Mouse (Mus musculus): ENCODE results near the gene Wfdc1. TPM values are rescaled to one million over a fixed set of nuclear protein-coding genes. Genes with fewer than 3 reads are reported as not detected.
A peak's percentile ranks its signal among the peaks of the same experiment; 100 is the strongest.

The Wfdc1 gene
- polyA plus RNA-seq, 1 experiment from 2014 or later, result 8.3 TPM

DNA sequence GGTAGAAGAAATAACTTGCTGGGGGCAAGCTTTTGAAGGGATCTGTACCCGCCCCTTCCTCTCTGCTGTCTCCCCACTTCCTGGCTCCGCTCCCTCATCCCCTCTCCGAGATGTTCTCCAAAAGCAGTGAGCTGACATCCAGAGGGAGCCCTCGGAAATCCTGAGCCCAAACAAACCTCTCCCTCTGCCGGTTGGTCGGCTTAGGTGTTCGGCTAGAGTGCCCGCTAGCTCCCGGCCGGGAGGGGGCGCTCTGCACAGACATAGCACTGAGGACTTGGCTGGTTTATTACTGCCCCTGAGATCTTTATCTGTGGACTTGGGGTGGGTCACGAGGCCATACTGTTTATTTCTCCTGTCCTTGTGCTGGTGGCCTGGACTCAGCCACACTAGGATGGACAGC is 3.1 kb downstream of the Wfdc1 start:
- WGBS, result 53% methylated on average over 12 of the region's 12 CpGs
- Histone ChIP-seq H3K4me2 (ENCODE audit: low read length) (no peak overlapping the region), H3K9me3 (ENCODE audit: control insufficient read depth, low read length) (no peaks in the 10 kb centered on the region), H3K27ac (ENCODE audit: low read depth, low read length) (no peak overlapping the region), H3K4me1 (ENCODE audit: control insufficient read depth, insufficient read depth, low read depth, low read length) (peaks cover 3% of the 10 kb centered on the region; the same call in 1 of the 2 replicates), H3K9ac (ENCODE audit: low read depth, low read length) (no peak overlapping the region), H3K27me3 (replicated peaks; ENCODE audit: control insufficient read depth, insufficient read depth, low read length) (no peaks in the 10 kb centered on the region), H3K36me3 (ENCODE audit: control insufficient read depth, insufficient read depth, low read length) (no peaks in the 10 kb centered on the region), H3K4me3 (ENCODE audit: low read length) (no peak overlapping the region)
- ATAC-seq, result no peak

DNA sequence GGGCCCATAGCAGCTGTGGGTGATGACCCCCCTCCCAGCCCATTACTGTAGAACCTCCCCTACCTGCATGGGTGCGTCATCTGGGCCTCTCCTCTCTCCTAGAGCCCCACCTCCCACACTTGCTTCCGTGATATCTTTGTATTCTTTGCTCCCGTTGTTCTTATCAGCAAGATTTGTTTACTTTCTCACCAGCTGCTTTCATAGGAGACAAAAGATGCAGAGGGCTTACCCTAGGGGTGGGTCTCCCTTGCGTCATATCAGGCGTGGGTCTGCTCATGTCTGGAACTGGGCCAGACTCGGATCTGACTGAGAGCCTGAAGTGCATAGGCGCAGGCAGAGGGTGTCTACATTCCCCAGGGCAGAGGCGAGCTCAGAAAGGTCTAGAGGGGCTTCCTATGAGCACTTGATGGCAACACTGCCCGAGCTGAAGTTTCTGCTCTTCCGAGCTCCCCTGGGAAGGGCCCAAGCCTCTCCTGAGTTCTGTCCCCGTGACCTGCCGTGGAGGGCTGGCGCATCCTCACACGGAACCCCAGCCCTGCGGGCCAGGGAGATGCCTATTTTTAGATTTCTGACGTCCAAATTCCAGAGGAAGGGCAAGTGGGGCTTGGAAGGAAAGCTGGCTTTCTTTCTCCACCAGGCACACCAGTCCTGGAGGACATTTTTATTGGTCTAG is 4.4 kb downstream of the Wfdc1 start:
- Histone ChIP-seq H3K9ac (ENCODE audit: low read depth, low read length) (no peak overlapping the region), H3K4me2 (ENCODE audit: low read length) (no peak overlapping the region), H3K9me3 (ENCODE audit: control insufficient read depth, low read length) (no peaks in the 10 kb centered on the region), H3K4me3 (ENCODE audit: low read length) (no peak overlapping the region), H3K36me3 (ENCODE audit: control insufficient read depth, insufficient read depth, low read length) (no peaks in the 10 kb centered on the region), H3K4me1 (ENCODE audit: control insufficient read depth, insufficient read depth, low read depth, low read length) (peaks cover 3% of the 10 kb centered on the region; the same call in 1 of the 2 replicates), H3K27ac (ENCODE audit: low read depth, low read length) (no peak overlapping the region), H3K27me3 (replicated peaks; ENCODE audit: control insufficient read depth, insufficient read depth, low read length) (no peaks in the 10 kb centered on the region)
- no peak for ATAC-seq
- 61% methylated on average over 16 of the region's 16 CpGs for WGBS

DNA sequence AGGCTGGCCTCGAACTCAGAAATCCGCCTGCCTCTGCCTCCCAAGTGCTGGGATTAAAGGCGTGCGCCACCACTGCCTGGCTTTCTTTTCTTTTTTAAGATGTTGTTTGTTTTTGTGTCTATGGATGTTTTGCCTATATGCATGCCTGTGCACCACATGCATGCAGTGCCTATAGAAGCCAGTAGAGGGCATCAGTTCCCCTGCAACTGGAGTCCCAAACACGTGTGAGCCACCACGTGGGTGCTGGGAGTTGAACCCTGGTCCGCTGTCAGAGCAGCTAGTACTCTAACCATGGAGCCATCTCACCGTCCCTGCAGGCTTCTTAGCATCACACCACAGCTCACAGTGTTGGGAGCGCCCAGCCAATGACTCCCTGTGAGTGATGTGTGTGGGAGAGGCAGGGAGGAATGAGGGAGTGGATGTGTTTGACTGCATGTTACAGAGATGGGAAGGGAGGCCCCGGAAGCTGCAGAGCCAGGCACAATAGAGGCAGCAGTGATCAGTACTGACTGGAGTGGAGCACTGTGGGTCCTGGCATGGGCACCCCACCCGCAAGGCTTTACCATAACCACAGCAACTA is 7.9 kb downstream of the Wfdc1 start:
- H3K27me3 ChIP-seq (replicated peaks; ENCODE audit: control insufficient read depth, insufficient read depth, low read length), result no peaks in the 10 kb centered on the region
- no peak overlapping the region for H3K9ac ChIP-seq (ENCODE audit: low read depth, low read length)
- WGBS, result 79% methylated on average over 10 of the region's 11 CpGs
- no peak overlapping the region for H3K4me3 ChIP-seq (ENCODE audit: low read length)
- H3K4me2 ChIP-seq (ENCODE audit: low read length), result no peak overlapping the region
- no peaks in the 10 kb centered on the region for H3K9me3 ChIP-seq (ENCODE audit: control insufficient read depth, low read length)
- H3K27ac ChIP-seq (ENCODE audit: low read depth, low read length), result no peak overlapping the region
- no peaks in the 10 kb centered on the region for H3K36me3 ChIP-seq (ENCODE audit: control insufficient read depth, insufficient read depth, low read length)
- no peaks in the 10 kb centered on the region for H3K4me1 ChIP-seq (ENCODE audit: control insufficient read depth, insufficient read depth, low read depth, low read length)
- ATAC-seq, result no peak

DNA sequence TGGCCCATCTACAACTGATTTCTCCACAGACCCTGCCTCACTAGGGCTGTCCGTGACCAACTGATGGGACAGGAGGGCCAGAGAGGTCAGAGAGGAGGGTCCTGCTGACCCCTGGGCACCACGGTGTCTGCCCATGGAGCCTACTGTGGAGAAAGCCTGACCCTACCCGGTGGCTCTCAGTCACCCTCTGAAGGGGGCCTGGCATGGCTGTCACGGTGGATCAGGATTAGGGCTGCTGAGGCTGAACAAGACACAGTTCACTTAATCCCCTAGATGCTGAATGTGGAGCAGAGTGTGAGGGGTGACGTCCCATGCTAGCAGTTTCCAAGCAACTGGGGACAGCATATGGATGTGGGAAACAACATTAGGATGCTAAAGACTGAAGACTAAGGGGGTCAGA is 9.3 kb downstream of the Wfdc1 start:
- Histone ChIP-seq H3K4me2 (ENCODE audit: low read length) (no peak overlapping the region), H3K27me3 (replicated peaks; ENCODE audit: control insufficient read depth, insufficient read depth, low read length) (no peaks in the 10 kb centered on the region), H3K27ac (ENCODE audit: low read depth, low read length) (no peak overlapping the region), H3K9ac (ENCODE audit: low read depth, low read length) (no peak overlapping the region), H3K9me3 (ENCODE audit: control insufficient read depth, low read length) (no peaks in the 10 kb centered on the region), H3K36me3 (ENCODE audit: control insufficient read depth, insufficient read depth, low read length) (no peaks in the 10 kb centered on the region), H3K4me3 (ENCODE audit: low read length) (no peak overlapping the region), H3K4me1 (ENCODE audit: control insufficient read depth, insufficient read depth, low read depth, low read length) (no peaks in the 10 kb centered on the region)
- ATAC-seq, result no peak
- 58% methylated on average over 5 of the region's 5 CpGs for WGBS

- Histone ChIP-seq H3K9me3 (ENCODE audit: control insufficient read depth, low read length) (no peaks in the 10 kb centered on the region), H3K27me3 (replicated peaks; ENCODE audit: control insufficient read depth, insufficient read depth, low read length) (no peaks in the 10 kb centered on the region), H3K4me2 (ENCODE audit: low read length) (no peak overlapping the region), H3K4me1 (ENCODE audit: control insufficient read depth, insufficient read depth, low read depth, low read length) (no peaks in the 10 kb centered on the region), H3K9ac (ENCODE audit: low read depth, low read length) (no peak overlapping the region), H3K27ac (ENCODE audit: low read depth, low read length) (no peak overlapping the region), H3K4me3 (ENCODE audit: low read length) (no peak overlapping the region), H3K36me3 (ENCODE audit: control insufficient read depth, insufficient read depth, low read length) (no peaks in the 10 kb centered on the region)
- WGBS, result 15% methylated on average over 8 of the region's 8 CpGs
- ATAC-seq, result peak; percentile 51; the same call in 1 of the 2 replicates
These were observed 10.2 kb downstream of the Wfdc1 start for GRCm38 (mm10) chr8:119676389-119676788.

DNA sequence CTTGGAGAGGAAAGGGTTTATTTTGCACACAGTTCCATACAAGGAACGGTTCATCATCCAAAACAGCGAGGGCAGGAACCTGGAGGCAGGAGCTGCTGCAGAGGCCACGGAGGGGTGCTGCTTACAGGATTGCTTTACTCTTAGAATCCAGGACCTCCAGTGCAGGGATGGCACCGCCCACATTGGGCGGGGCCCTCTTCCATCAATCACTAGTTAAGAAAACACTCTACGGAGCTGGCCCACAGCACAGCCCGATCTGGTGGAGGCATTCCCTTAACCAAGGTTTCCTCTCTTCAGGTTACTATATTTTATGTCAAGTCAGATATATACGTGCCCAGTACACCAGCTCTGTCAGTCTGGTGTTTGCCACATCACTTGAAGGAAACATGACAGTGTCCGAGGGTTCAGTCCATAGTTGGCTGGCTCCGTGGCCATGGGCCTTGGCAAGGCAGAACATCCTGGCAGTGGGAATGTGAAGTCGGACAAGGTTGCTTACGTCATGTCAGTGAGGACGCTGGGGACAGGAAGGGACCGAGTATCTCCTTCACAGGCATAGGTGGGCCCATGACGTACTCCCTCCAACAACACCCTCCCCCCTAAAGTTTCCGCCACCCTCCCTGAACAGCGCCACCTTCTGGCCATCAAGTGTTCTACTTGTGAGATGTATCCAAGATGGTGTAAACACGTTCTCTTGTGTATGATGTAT is 12.1 kb downstream of the Wfdc1 start:
- peak overlapping the region; percentile 34; the same call in 1 of the 2 replicates for H3K4me2 ChIP-seq (ENCODE audit: low read length)
- H3K36me3 ChIP-seq (ENCODE audit: control insufficient read depth, insufficient read depth, low read length), result no peaks in the 10 kb centered on the region
- H3K4me3 ChIP-seq (ENCODE audit: low read length), result peak overlapping the region; percentile 23
- no peak overlapping the region for H3K9ac ChIP-seq (ENCODE audit: low read depth, low read length)
- no peaks in the 10 kb centered on the region for H3K9me3 ChIP-seq (ENCODE audit: control insufficient read depth, low read length)
- no peaks in the 10 kb centered on the region for H3K4me1 ChIP-seq (ENCODE audit: control insufficient read depth, insufficient read depth, low read depth, low read length)
- ATAC-seq, result peak; percentile 41; the same call in 1 of the 2 replicates
- no peaks in the 10 kb centered on the region for H3K27me3 ChIP-seq (replicated peaks; ENCODE audit: control insufficient read depth, insufficient read depth, low read length)
- no peak overlapping the region for H3K27ac ChIP-seq (ENCODE audit: low read depth, low read length)
- 13% methylated on average over 18 of the region's 18 CpGs for WGBS

DNA sequence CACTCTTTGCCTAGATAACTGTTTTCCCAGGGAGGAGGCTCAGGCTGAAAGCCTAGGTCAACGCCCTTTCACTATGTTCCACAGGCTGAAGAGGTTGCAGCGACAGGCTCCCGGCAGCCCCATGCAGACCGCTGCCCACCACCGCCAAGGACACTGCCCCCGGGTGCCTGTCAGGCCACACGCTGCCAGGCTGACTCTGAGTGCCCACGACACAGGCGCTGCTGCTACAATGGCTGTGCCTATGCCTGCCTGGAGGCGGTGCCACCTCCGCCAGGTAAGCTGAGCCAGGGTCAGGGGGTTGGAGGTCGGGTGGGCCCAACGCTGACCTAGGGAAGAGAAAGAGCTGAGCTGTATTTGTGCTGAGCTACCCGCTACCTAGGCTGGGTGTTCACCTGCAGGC is 13.0 kb downstream of the Wfdc1 start:
- no peak overlapping the region for H3K9ac ChIP-seq (ENCODE audit: low read depth, low read length)
- H3K9me3 ChIP-seq (ENCODE audit: control insufficient read depth, low read length), result no peaks in the 10 kb centered on the region
- no peak for ATAC-seq
- no peak overlapping the region for H3K4me2 ChIP-seq (ENCODE audit: low read length)
- no peaks in the 10 kb centered on the region for H3K36me3 ChIP-seq (ENCODE audit: control insufficient read depth, insufficient read depth, low read length)
- H3K27ac ChIP-seq (ENCODE audit: low read depth, low read length), result no peak overlapping the region
- no peaks in the 10 kb centered on the region for H3K4me1 ChIP-seq (ENCODE audit: control insufficient read depth, insufficient read depth, low read depth, low read length)
- no peak overlapping the region for H3K4me3 ChIP-seq (ENCODE audit: low read length)
- no peaks in the 10 kb centered on the region for H3K27me3 ChIP-seq (replicated peaks; ENCODE audit: control insufficient read depth, insufficient read depth, low read length)
- WGBS, result 73% methylated on average over 14 of the region's 14 CpGs

GRCm38 (mm10) chr8:119690602-119691001 is 24.4 kb downstream of the Wfdc1 start:
- WGBS, result 75% methylated on average over 6 of the region's 6 CpGs
- H3K27me3 ChIP-seq (replicated peaks; ENCODE audit: control insufficient read depth, insufficient read depth, low read length), result no peaks in the 10 kb centered on the region; the same call in 1 of the 2 replicates
- H3K36me3 ChIP-seq (ENCODE audit: control insufficient read depth, insufficient read depth, low read length), result no peaks in the 10 kb centered on the region
- no peak for ATAC-seq
- H3K9ac ChIP-seq (ENCODE audit: low read depth, low read length), result no peak overlapping the region
- H3K4me3 ChIP-seq (ENCODE audit: low read length), result no peak overlapping the region
- H3K27ac ChIP-seq (ENCODE audit: low read depth, low read length), result no peak overlapping the region
- no peak overlapping the region for H3K4me2 ChIP-seq (ENCODE audit: low read length)
- H3K4me1 ChIP-seq (ENCODE audit: control insufficient read depth, insufficient read depth, low read depth, low read length), result no peaks in the 10 kb centered on the region
- H3K9me3 ChIP-seq (ENCODE audit: control insufficient read depth, low read length), result no peaks in the 10 kb centered on the region

- no peak overlapping the region for H3K4me3 ChIP-seq (ENCODE audit: low read length)
These were observed 25.8 kb downstream of the Wfdc1 start for GRCm38 (mm10) chr8:119691989-119692388.

More at GRCm38 (mm10) chr8:119691989-119692388, 25.8 kb downstream of the Wfdc1 start:
- ATAC-seq, result no peak
- H3K9me3 ChIP-seq (ENCODE audit: control insufficient read depth, low read length), result no peaks in the 10 kb centered on the region
- H3K4me1 ChIP-seq (ENCODE audit: control insufficient read depth, insufficient read depth, low read depth, low read length), result no peaks in the 10 kb centered on the region
- WGBS, result 70% methylated on average over 4 of the region's 4 CpGs
- no peaks in the 10 kb centered on the region for H3K36me3 ChIP-seq (ENCODE audit: control insufficient read depth, insufficient read depth, low read length)
- H3K9ac ChIP-seq (ENCODE audit: low read depth, low read length), result no peak overlapping the region
- no peaks in the 10 kb centered on the region; the same call in 1 of the 2 replicates for H3K27me3 ChIP-seq (replicated peaks; ENCODE audit: control insufficient read depth, insufficient read depth, low read length)
- no peak overlapping the region for H3K27ac ChIP-seq (ENCODE audit: low read depth, low read length)
- H3K4me2 ChIP-seq (ENCODE audit: low read length), result no peak overlapping the region

Measured in hindbrain, embryonic 16.5 days (tissue).